Mouse (Mus musculus): Measurements from ENCODE around the gene Dnajb2.

DNA sequence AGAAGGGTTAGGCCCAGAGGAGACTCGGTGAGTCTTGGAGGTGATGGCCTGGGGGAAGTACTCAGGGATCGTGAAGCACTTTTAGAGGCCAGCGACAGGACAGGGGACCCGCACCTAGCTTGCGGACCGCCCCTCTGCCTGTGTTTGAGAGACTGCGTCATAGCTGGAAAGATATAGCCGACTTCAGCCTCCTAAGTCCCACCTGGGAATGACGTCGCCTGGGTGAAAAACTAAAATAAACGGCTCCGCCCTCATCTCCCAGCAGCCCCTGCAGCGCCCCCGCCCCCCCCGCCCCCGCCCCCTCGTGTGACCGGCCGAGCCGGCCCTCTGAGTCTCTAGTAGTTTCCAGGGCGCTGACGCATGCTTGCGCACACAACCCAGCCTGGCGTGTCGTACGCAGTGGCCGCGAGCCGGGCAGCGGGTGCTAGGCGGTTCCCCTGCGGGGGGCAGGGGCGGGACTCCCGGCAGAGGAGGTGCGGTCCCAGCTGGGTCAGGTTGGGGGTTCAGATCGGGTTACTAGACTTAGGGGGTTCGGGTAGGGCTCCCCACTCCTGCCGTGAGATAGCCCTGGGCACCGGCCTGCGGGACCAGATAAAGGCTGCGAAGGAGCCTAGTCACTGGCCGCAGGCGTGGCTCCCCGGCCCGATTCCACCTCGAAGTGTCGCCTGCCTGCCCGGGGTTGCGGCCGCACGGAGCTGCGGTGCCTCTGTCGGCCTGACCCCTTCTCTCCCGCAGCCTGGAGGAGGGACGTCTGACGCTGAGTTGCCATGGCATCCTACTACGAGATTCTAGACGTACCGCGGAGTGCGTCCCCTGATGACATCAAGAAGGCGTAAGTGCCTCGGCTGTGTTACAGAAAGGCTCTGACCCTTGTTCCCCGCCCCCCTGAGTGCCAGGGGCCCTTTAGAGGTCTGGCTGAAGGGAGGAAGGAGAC, at the start of gene Dnajb2:
- TF ChIP-seq EP300 (optimal IDR thresholded peaks at IDR 0.05) (no peak), CTCF (IDR thresholded peaks at IDR 0.05; ENCODE audit: low read depth) (no peak)

Data from stomach, postnatal 0 days (tissue).